Comparison of ENCODE assay signal across 8 mouse cellular contexts in the genomic region with DNA sequence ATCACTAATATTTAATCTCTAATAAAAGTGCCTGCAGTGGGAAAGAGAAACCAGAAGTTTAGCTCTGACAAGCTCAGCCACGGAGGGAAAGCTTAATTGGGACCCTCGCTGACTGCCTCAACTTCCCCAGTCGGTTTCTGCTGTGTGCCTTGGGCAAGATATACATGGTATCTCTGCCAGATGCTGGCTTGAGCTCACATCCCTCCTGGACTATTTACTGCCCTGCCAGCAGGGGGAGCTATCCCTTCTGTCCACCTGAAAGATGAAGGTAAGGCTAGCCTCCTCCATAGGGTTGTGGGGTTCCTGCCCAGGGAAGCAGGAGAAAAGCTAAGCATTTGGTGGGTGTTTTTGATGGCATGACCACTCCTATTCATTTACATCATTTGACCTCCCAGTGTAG. TPM values are rescaled to one million over a fixed set of nuclear protein-coding genes. Genes with fewer than 3 reads are reported as not detected.
A peak's percentile ranks its signal among the peaks of the same experiment; 100 is the strongest.
DNase-seq lines count a peak whose midpoint lies in the region; TF ChIP-seq lines count a peak whose summit lies in the region.
"Had no signal": no experiment of that assay in that cellular context is flagged by ENCODE, and none has a peak within 500 bp of the region (broad histone marks: within the 10 kb centered on the region; RNA-seq: fewer than 3 reads in every experiment).

No protein-coding gene starts in this region.

- DNase-seq in kidney, postnatal 10 days: peak; percentile 38
- DNase-seq in kidney, adult 11 months: no peak
- DNase-seq in 416B (ENCODE audit: low read depth): peak; percentile 52
- peak; percentile 46 for DNase-seq in CH12.LX (ENCODE audit: extremely low read depth)
- DNase-seq in brain, embryonic 14.5 days (ENCODE audit: low read depth): no peak
- no peak for DNase-seq in gastrocnemius, postnatal 10 days
- DNase-seq in gastrocnemius, postnatal 4 days (ENCODE audit: low spot score in 2 of 2): no peak
- DNase-seq: lung, postnatal 10 days had no signal

- no peak for TF ChIP-seq POLR2A in CH12.LX (IDR thresholded peaks at IDR 0.05; ENCODE audit: low read depth, low read length)
- no peak for TF ChIP-seq POLR2A in brain, embryonic 14.5 days (IDR thresholded peaks at IDR 0.05; ENCODE audit: borderline replicate concordance, extremely low read depth, insufficient read depth, insufficient read length, poor library complexity, severe bottlenecking)

- TF ChIP-seq RAD21 in CH12.LX (IDR thresholded peaks at IDR 0.05; ENCODE audit: low read depth, low read length): peak; percentile 32

- TF ChIP-seq EP300 in CH12.LX (IDR thresholded peaks at IDR 0.05; ENCODE audit: low read length): no peak

- H3K4me1 ChIP-seq in CH12.LX (ENCODE audit: control insufficient read depth in 1 of 2, insufficient read depth in 2 of 2): peaks cover 0 to 5% of the 10 kb centered on the region in 2 experiments; a peak in 2 of 4 replicates

- no peaks in the 10 kb centered on the region for H3K79me2 ChIP-seq in CH12.LX (replicated peaks; ENCODE audit: control insufficient read depth, extremely low read depth, insufficient read depth, poor library complexity, severe bottlenecking)

- peak; percentile 57 to 63 for TF ChIP-seq CTCF in CH12.LX (conservative IDR thresholded peaks at IDR 0.05 in 1 of 2, IDR thresholded peaks at IDR 0.05 in 1 of 2; ENCODE audit: low read depth in 2 of 2, low read length in 2 of 2)
- peak; percentile 35; the same call in 1 of the 2 replicates for TF ChIP-seq CTCF in brain, embryonic 14.5 days (IDR thresholded peaks at IDR 0.05; ENCODE audit: borderline replicate concordance, extremely low read depth, insufficient read depth, insufficient read length)

- dilution Hi-C loops in CH12.LX (cut with MboI; ENCODE audit: extremely low pct_ligation_motif_present, extremely low pct_unique_long_range_greater_than_20kb, low sequenced_read_pairs): no loop called here

- no peak overlapping the region for H3K9ac ChIP-seq in CH12.LX (ENCODE audit: insufficient read depth, low read depth)

- H3K27ac ChIP-seq in CH12.LX (ENCODE audit: insufficient read depth, low read depth): no peak overlapping the region

- no peak overlapping the region for H3K4me2 ChIP-seq in CH12.LX (ENCODE audit: insufficient read depth, low read depth, poor library complexity, severe bottlenecking)

- no peaks in the 10 kb centered on the region for H3K27me3 ChIP-seq in CH12.LX (replicated peaks)

- H3K4me3 ChIP-seq in CH12.LX (replicated peaks in 1 of 3; ENCODE audit: low read depth in 2 of 3, low read length in 2 of 3, poor library complexity in 1 of 3): no peak overlapping the region

- no peaks in the 10 kb centered on the region for H3K36me3 ChIP-seq in CH12.LX (replicated peaks in 1 of 2; ENCODE audit: control insufficient read depth in 1 of 2, insufficient read depth in 1 of 2, low read length in 1 of 2)

- in situ Hi-C loops in CH12.LX (cut with MboI; ENCODE audit: low pct_ligation_motif_present, low pct_unique_long_range_greater_than_20kb, low sequenced_read_pairs): loop anchor here (10.0 to 25.0 kb wide), 2 partner anchors 285 to 402 kb away; no protein-coding TSS in a partner anchor

- H3K9me3 ChIP-seq in CH12.LX (replicated peaks; ENCODE audit: low read length): no peaks in the 10 kb centered on the region

TF ChIP-seq in CH12.LX, 34 proteins besides CTCF, POLR2A, EP300 and RAD21:
- peak; percentile 61 for TF ChIP-seq SMC3 (IDR thresholded peaks at IDR 0.05; ENCODE audit: low read depth, low read length)
- no peak for TF ChIP-seq GABPA (IDR thresholded peaks at IDR 0.05; ENCODE audit: insufficient replicate concordance, low read depth, low read length)
- no peak for TF ChIP-seq RCOR1 (conservative IDR thresholded peaks at IDR 0.05; ENCODE audit: low read depth, low read length)

RNA-seq across cellular contexts. Expression of gene Eid3, which starts 43.8 kb away (rescaled TPM):
- total RNA-seq in CH12.LX (2012; rRNA removed) (1.5 and 1.6 TPM in 2 replicates), CH12.LX (2014; rRNA removed) (1.4 and 1.7 TPM in 2 replicates)
- polyA plus RNA-seq in CH12.LX (2012; ENCODE audit: insufficient read length, low read depth): 3.5 and 4.0 TPM in 2 replicates
- polyA plus RNA-seq in brain, embryonic 14.5 days (2012; rRNA removed): 0.57 and 1.2 TPM in 2 replicates
- total RNA-seq in gastrocnemius, postnatal 10 days (2021): 1 to 10 TPM in 1 of 2 experiments, under 1 TPM in 1; 0.78 to 2.3 TPM
- 1 to 10 TPM; 1.8 to 2.1 TPM for total RNA-seq in gastrocnemius, postnatal 4 days (2021)

Comparison
In these comparisons a context has a peak if more than half of its experiments do, and no peak if none do; other contexts are left out.
1. DNase-seq: peak in kidney, postnatal 10 days (single experiment), 416B (single experiment) and CH12.LX (single experiment); none in kidney, adult 11 months (single experiment), brain, embryonic 14.5 days (single experiment), gastrocnemius, postnatal 10 days (single experiment) and gastrocnemius, postnatal 4 days (0 of 2).